Mouse (Mus musculus): ENCODE measurements around the gene Rpl9. TPM values are rescaled to one million over a fixed set of nuclear protein-coding genes. Genes with fewer than 3 reads are reported as not detected.

Rpl9 gene
- total RNA-seq (2021) = 100 to 1,000 TPM; 705 to 728 TPM
- long read RNA-seq, experiment 1, transcript Rpl9-201 (8 exons, 738 nt) = major isoform, 120 of 126 reads
- long read RNA-seq, experiment 1, partial matches to known transcripts = 5 of 126 reads
- long read RNA-seq, experiment 1, other reads (novel, unspliced or antisense) = 1 of 126 reads
- long read RNA-seq, experiment 2, transcript Rpl9-201 (8 exons, 738 nt) = major isoform, 151 of 164 reads
- long read RNA-seq, experiment 2, partial matches to known transcripts = 5 of 164 reads
- long read RNA-seq, experiment 2, other reads (novel, unspliced or antisense) = 6 of 164 reads

- no peak for TF ChIP-seq CTCF (conservative IDR thresholded peaks at IDR 0.05)
- peak within 1 kb of the TSS; percentile 98 for H3K27ac ChIP-seq
- peak within 1 kb of the TSS; percentile 94 for H3K4me3 ChIP-seq
- peak; percentile 96 to 100 for DNase-seq (ENCODE audit: low spot score in 2 of 2)
Observed at GRCm38 (mm10) chr5:65390648-65391644, at the start of gene Rpl9, which contains the start of gene Lias. TSS of gene Rpl9 (minus strand) at chr5:65391444. TSS of gene Lias (plus strand) at chr5:65391497.

GRCm38 (mm10) chr5:65438041-65438440, 46.8 kb upstream of the Rpl9 start:
- no peak for DNase-seq (ENCODE audit: low spot score in 2 of 2)
- TF ChIP-seq CTCF (conservative IDR thresholded peaks at IDR 0.05) = no peak

GRCm38 (mm10) chr5:65435806-65436561, 44.7 kb upstream of the Rpl9 start, which contains the start of gene Ugdh:
TSS of gene Ugdh (minus strand) at chr5:65435949.
- TF ChIP-seq CTCF (conservative IDR thresholded peaks at IDR 0.05) = peak; percentile 27
- Histone ChIP-seq H3K4me3 (peak within 1 kb of the TSS; percentile 95), H3K27ac (peak within 1 kb of the TSS; percentile 93)
- peak; percentile 96 for DNase-seq (ENCODE audit: low spot score in 2 of 2)

More at GRCm38 (mm10) chr5:65438041-65438440, 46.8 kb upstream of the Rpl9 start:
- Histone ChIP-seq H3K27ac (no peak overlapping the region), H3K4me3 (no peak overlapping the region)

- peak overlapping the region; percentile 95 for H3K4me3 ChIP-seq
- DNase-seq (ENCODE audit: low spot score in 2 of 2) = no peak
- TF ChIP-seq CTCF (conservative IDR thresholded peaks at IDR 0.05) = no peak
- peak overlapping the region; percentile 93 for H3K27ac ChIP-seq
Observed at GRCm38 (mm10) chr5:65435363-65435805, 44.1 kb upstream of the Rpl9 start.

- DNase-seq (ENCODE audit: low spot score in 2 of 2) = peak in 1 of 2 experiments; percentile 47
- peak overlapping the region; percentile 95 for H3K4me3 ChIP-seq
- peak overlapping the region; percentile 93 for H3K27ac ChIP-seq
- TF ChIP-seq CTCF (conservative IDR thresholded peaks at IDR 0.05) = peak; percentile 59
Observed at GRCm38 (mm10) chr5:65434471-65435362, 43.5 kb upstream of the Rpl9 start.

GRCm38 (mm10) chr5:65429441-65429840, 38.2 kb upstream of the Rpl9 start:
- no peak for DNase-seq (ENCODE audit: low spot score in 2 of 2)
- no peak for TF ChIP-seq CTCF (conservative IDR thresholded peaks at IDR 0.05)
- Histone ChIP-seq H3K4me3 (no peak overlapping the region), H3K27ac (no peak overlapping the region)

GRCm38 (mm10) chr5:65428321-65428720, 37.1 kb upstream of the Rpl9 start:
- no peak for DNase-seq (ENCODE audit: low spot score in 2 of 2)
- no peak for TF ChIP-seq CTCF (conservative IDR thresholded peaks at IDR 0.05)
- no peak overlapping the region for H3K27ac ChIP-seq

GRCm38 (mm10) chr5:65425251-65425650, 34.0 kb upstream of the Rpl9 start:
- H3K27ac ChIP-seq = no peak overlapping the region
- H3K4me3 ChIP-seq = no peak overlapping the region
- TF ChIP-seq CTCF (conservative IDR thresholded peaks at IDR 0.05) = no peak
- DNase-seq (ENCODE audit: low spot score in 2 of 2) = no peak

More at GRCm38 (mm10) chr5:65428321-65428720, 37.1 kb upstream of the Rpl9 start:
- no peak overlapping the region for H3K4me3 ChIP-seq

GRCm38 (mm10) chr5:65424215-65424614, 33.0 kb upstream of the Rpl9 start:
- no peak for DNase-seq (ENCODE audit: low spot score in 2 of 2)
- no peak for TF ChIP-seq CTCF (conservative IDR thresholded peaks at IDR 0.05)
- H3K27ac ChIP-seq = no peak overlapping the region
- H3K4me3 ChIP-seq = no peak overlapping the region

- Histone ChIP-seq H3K27ac (no peak overlapping the region), H3K4me3 (no peak overlapping the region)
- no peak for TF ChIP-seq CTCF (conservative IDR thresholded peaks at IDR 0.05)
- no peak for DNase-seq (ENCODE audit: low spot score in 2 of 2)
Observed at GRCm38 (mm10) chr5:65422803-65423202, 31.6 kb upstream of the Rpl9 start.

GRCm38 (mm10) chr5:65420822-65421221, 29.6 kb upstream of the Rpl9 start:
- no peak overlapping the region for H3K27ac ChIP-seq
- DNase-seq (ENCODE audit: low spot score in 2 of 2) = no peak
- H3K4me3 ChIP-seq = no peak overlapping the region
- no peak for TF ChIP-seq CTCF (conservative IDR thresholded peaks at IDR 0.05)

Measured in layer of hippocampus, adult 2 months (tissue).